Mouse (Mus musculus) ES-E14 (cell line): ENCODE measurements at regions not wholly inside any gene's neighbourhood (a gene's known extent, or its start where the extent isn't known, plus 50 kb on each side); places are given as distances from the start of the nearest gene placed in this dataset.

Experiments
- HCFC1 ChIP-seq: IDR thresholded peaks from 2 replicates; pipeline ENCODE4 v1.6.1; 2012; ENCODE audit warnings: low read length, inconsistent platforms, borderline replicate concordance; ENCODE audit not compliant: insufficient read depth
- MAFK ChIP-seq: IDR thresholded peaks from 2 replicates; pipeline ENCODE4 v1.6.1; 2014; ENCODE audit warnings: mild to moderate bottlenecking, low read depth, low read length, inconsistent platforms; ENCODE audit not compliant: insufficient read depth
- ZC3H11A ChIP-seq: IDR thresholded peaks from 2 replicates; pipeline ENCODE4 v1.6.1; 2012; ENCODE audit warnings: low read depth, mild to moderate bottlenecking, inconsistent platforms, low read length, borderline replicate concordance
- ZNF384 ChIP-seq: IDR thresholded peaks from 2 replicates; pipeline ENCODE4 v1.6.1; 2012; ENCODE audit warnings: low read depth, low read length, inconsistent platforms

- no peak for TF ChIP-seq ZC3H11A
- no peak for TF ChIP-seq MAFK
- no peak for TF ChIP-seq HCFC1
- TF ChIP-seq ZNF384, result no peak
Measured at GRCm38 (mm10) chr5:13668840-13669239, 122.6 kb upstream of the Speer3 start.
